Mouse (Mus musculus): ENCODE results near the gene Ankfy1.

Ankfy1 gene

GRCm38 (mm10) chr11:72795455-72796295 is 105.9 kb downstream of the Ankfy1 start, which contains the start of the genes Cyb5d2 and Zzef1:
Gene Cyb5d2 (minus strand): TSS chr11:72796142.
Gene Zzef1 (plus strand): TSS chr11:72796226.
- peak; percentile 93 for ATAC-seq (ENCODE audit: low TSS enrichment)

GRCm38 (mm10) chr11:72796296-72796687 is 106.5 kb downstream of the Ankfy1 start:
- peak; percentile 14; the same call in 1 of the 2 replicates for ATAC-seq (ENCODE audit: low TSS enrichment)

GRCm38 (mm10) chr11:72796773-72797338 is 107.0 kb downstream of the Ankfy1 start:
- ATAC-seq (ENCODE audit: low TSS enrichment), result no peak

GRCm38 (mm10) chr11:72798112-72798511 is 108.3 kb downstream of the Ankfy1 start:
- no peak for ATAC-seq (ENCODE audit: low TSS enrichment)

- ATAC-seq (ENCODE audit: low TSS enrichment), result no peak
Measured at GRCm38 (mm10) chr11:72801182-72801581, 111.4 kb downstream of the Ankfy1 start.

- ATAC-seq (ENCODE audit: low TSS enrichment), result no peak
Measured at GRCm38 (mm10) chr11:72803038-72803437, 113.2 kb downstream of the Ankfy1 start.

GRCm38 (mm10) chr11:72804586-72804985 is 114.8 kb downstream of the Ankfy1 start:
- ATAC-seq (ENCODE audit: low TSS enrichment), result no peak

- no peak for ATAC-seq (ENCODE audit: low TSS enrichment)
Measured at GRCm38 (mm10) chr11:72805232-72805631, 115.4 kb downstream of the Ankfy1 start.

GRCm38 (mm10) chr11:72806556-72806955 is 116.8 kb downstream of the Ankfy1 start:
- peak; percentile 42; the same call in 1 of the 2 replicates for ATAC-seq (ENCODE audit: low TSS enrichment)

GRCm38 (mm10) chr11:72807992-72808391 is 118.2 kb downstream of the Ankfy1 start:
- ATAC-seq (ENCODE audit: low TSS enrichment), result no peak

- peak; percentile 89 for ATAC-seq (ENCODE audit: low TSS enrichment)
Measured at GRCm38 (mm10) chr11:72813687-72814086, 123.9 kb downstream of the Ankfy1 start.

GRCm38 (mm10) chr11:72814188-72814587 is 124.4 kb downstream of the Ankfy1 start:
- no peak for ATAC-seq (ENCODE audit: low TSS enrichment)

- no peak for ATAC-seq (ENCODE audit: low TSS enrichment)
Measured at GRCm38 (mm10) chr11:72816859-72817258, 127.1 kb downstream of the Ankfy1 start.

GRCm38 (mm10) chr11:72818067-72818466 is 128.3 kb downstream of the Ankfy1 start:
- no peak for ATAC-seq (ENCODE audit: low TSS enrichment)

- no peak for ATAC-seq (ENCODE audit: low TSS enrichment)
Measured at GRCm38 (mm10) chr11:72821041-72821440, 131.2 kb downstream of the Ankfy1 start.

Data from frontal cortex, adult (tissue).